Mouse (Mus musculus) frontal cortex, adult 2 months (tissue): ENCODE data around the gene Ccdc40. TPM values are rescaled to one million over a fixed set of nuclear protein-coding genes. Genes with fewer than 3 reads are reported as not detected.
"Not testable (repeated sequence)": the region's sequence is repeated elsewhere in the genome, so short reads cannot be mapped to it uniquely, and the experiment has no call there.

Source experiments
- DNase-seq, 2 experiments: peaks; one replicate each; pipeline ENCODE4 v3.0.0; 2022; ENCODE audit warnings: low spot score in 1 of 2; ENCODE audit errors: extremely low spot score in 1 of 2
- polyA plus RNA-seq: library from polyadenylated mRNA; depleted of rRNA; stranded (reverse); fragments of >200 nt; gene quantifications from 2 replicates; pipeline ENCODE4 v1.2.3, GENCODE M21; 2012

Gene Ccdc40
- polyA plus RNA-seq, 1 experiment = 1.9 TPM

- no peak for DNase-seq
Observed at GRCm38 (mm10) chr11:119234770-119235169, 6.4 kb downstream of the Ccdc40 start.

- DNase-seq = peak in 1 of 2 experiments; percentile 55
Observed at GRCm38 (mm10) chr11:119235596-119235995, 7.2 kb downstream of the Ccdc40 start.

GRCm38 (mm10) chr11:119236354-119236753 is 8.0 kb downstream of the Ccdc40 start:
- DNase-seq = no peak

- no peak for DNase-seq
Observed at GRCm38 (mm10) chr11:119237007-119237406, 8.6 kb downstream of the Ccdc40 start.

GRCm38 (mm10) chr11:119237568-119238304 is 9.4 kb downstream of the Ccdc40 start:
- no peak for DNase-seq

GRCm38 (mm10) chr11:119238305-119238721 is 9.9 kb downstream of the Ccdc40 start:
- no peak for DNase-seq

GRCm38 (mm10) chr11:119239480-119239879 is 11.1 kb downstream of the Ccdc40 start:
- DNase-seq = no peak

- DNase-seq = not testable (repeated sequence)
Observed at GRCm38 (mm10) chr11:119245543-119245942, 17.2 kb downstream of the Ccdc40 start.

GRCm38 (mm10) chr11:119249011-119249410 is 20.6 kb downstream of the Ccdc40 start:
- DNase-seq = peak in 1 of 2 experiments; percentile 77

GRCm38 (mm10) chr11:119250998-119251397 is 22.6 kb downstream of the Ccdc40 start:
- no peak for DNase-seq

GRCm38 (mm10) chr11:119252854-119253541 is 24.6 kb downstream of the Ccdc40 start:
- peak in 1 of 2 experiments; percentile 36 for DNase-seq

- DNase-seq = not testable (repeated sequence)
Observed at GRCm38 (mm10) chr11:119256557-119256956, 28.2 kb downstream of the Ccdc40 start.

- DNase-seq = no peak
Observed at GRCm38 (mm10) chr11:119258216-119258571, 29.8 kb downstream of the Ccdc40 start.

GRCm38 (mm10) chr11:119258572-119259322 is 30.4 kb downstream of the Ccdc40 start:
- peak; percentile 41 to 71 for DNase-seq

- DNase-seq = no peak
Observed at GRCm38 (mm10) chr11:119259977-119260376, 31.6 kb downstream of the Ccdc40 start.

GRCm38 (mm10) chr11:119264413-119264812 is 36.0 kb downstream of the Ccdc40 start:
- DNase-seq = no peak

GRCm38 (mm10) chr11:119265811-119266210 is 37.4 kb downstream of the Ccdc40 start:
- no peak for DNase-seq

GRCm38 (mm10) chr11:119267241-119267674 is 38.9 kb downstream of the Ccdc40 start:
- peak in 1 of 2 experiments; percentile 25 for DNase-seq

GRCm38 (mm10) chr11:119267768-119268556 is 39.6 kb downstream of the Ccdc40 start, which contains the start of gene Gaa:
Gaa (plus strand) TSS chr11:119267887.
- DNase-seq = peak; percentile 93 to 98

- peak; percentile 69 to 77 for DNase-seq
Observed at GRCm38 (mm10) chr11:119268557-119269195, 40.3 kb downstream of the Ccdc40 start.
